Mouse (Mus musculus) activated CD4-positive, CD25-positive, alpha-beta regulatory T cell, adult 4 months (primary cell): Measurements from ENCODE around the gene Gm20708. TPM values are rescaled to one million over a fixed set of nuclear protein-coding genes. Genes with fewer than 3 reads are reported as not detected.

Source experiments
- polyA plus RNA-seq, 2 experiments: library from polyadenylated mRNA; unstranded; fragments of 100-300 nt; shearing (Covaris generic); gene quantifications; one replicate each; pipeline ENCODE4 v1.2.1; 2017

The Gm20708 gene
- polyA plus RNA-seq, 2 experiments from 2014 or later = 3.8 to 5.6 TPM

Other genes with a start within 250 kb of the Gm20708 start
- 10 to 100 TPM; 14.3 to 16.8 TPM for gene Tnrc6c, start 155.4 kb upstream of the Gm20708 start, polyA plus RNA-seq
- gene Tmc8, start 27.6 kb upstream of the Gm20708 start, polyA plus RNA-seq = 10 to 100 TPM; 26.8 to 45.3 TPM
- 100 to 1,000 TPM in 1 of 2 experiments, 10 to 100 TPM in 1; 88.2 to 107 TPM for gene Tmc6, start 27.5 kb upstream of the Gm20708 start, polyA plus RNA-seq
- 1 to 10 TPM; 1.3 to 1.9 TPM for gene 6030468B19Rik, start 12.0 kb upstream of the Gm20708 start, polyA plus RNA-seq
- 100 to 1,000 TPM in 1 of 2 experiments, 10 to 100 TPM in 1; 76.0 to 131 TPM for gene Syngr2, start within 50 bp of the Gm20708 start, polyA plus RNA-seq
- gene Afmid, start 16.3 kb downstream of the Gm20708 start, polyA plus RNA-seq = 10 to 100 TPM; 23.5 to 24.7 TPM
- gene Tk1, start 16.4 kb downstream of the Gm20708 start, polyA plus RNA-seq = 10 to 100 TPM; 52.4 to 88.7 TPM
- 100 to 1,000 TPM in 1 of 2 experiments, 10 to 100 TPM in 1; 88.3 to 110 TPM for gene Birc5, start 39.6 kb downstream of the Gm20708 start, polyA plus RNA-seq
- not detected for gene Tmem235, start 51.1 kb downstream of the Gm20708 start, polyA plus RNA-seq
- 10 to 100 TPM; 12.8 to 17.7 TPM for gene Tha1, start 63.8 kb downstream of the Gm20708 start, polyA plus RNA-seq
- 10 to 100 TPM; 42.5 to 43.1 TPM for gene Socs3, start 160.4 kb downstream of the Gm20708 start, polyA plus RNA-seq
- 10 to 100 TPM; 34.6 to 38.3 TPM for gene Pgs1, start 176.6 kb downstream of the Gm20708 start, polyA plus RNA-seq